Mouse (Mus musculus) megakaryocyte, embryonic 14.5 days (primary cell): Measurements from ENCODE around the gene Chst13.

Source experiments
- FLI1 ChIP-seq: IDR thresholded peaks from 2 replicates; pipeline ENCODE4 v1.6.1; 2012; ENCODE audit warnings: low read length, inconsistent platforms, mixed read lengths
- GATA1 ChIP-seq: IDR thresholded peaks from 3 replicates; pipeline ENCODE4 v1.6.1; 2012; ENCODE audit warnings: mixed read lengths, low read length, inconsistent platforms, borderline replicate concordance

DNA sequence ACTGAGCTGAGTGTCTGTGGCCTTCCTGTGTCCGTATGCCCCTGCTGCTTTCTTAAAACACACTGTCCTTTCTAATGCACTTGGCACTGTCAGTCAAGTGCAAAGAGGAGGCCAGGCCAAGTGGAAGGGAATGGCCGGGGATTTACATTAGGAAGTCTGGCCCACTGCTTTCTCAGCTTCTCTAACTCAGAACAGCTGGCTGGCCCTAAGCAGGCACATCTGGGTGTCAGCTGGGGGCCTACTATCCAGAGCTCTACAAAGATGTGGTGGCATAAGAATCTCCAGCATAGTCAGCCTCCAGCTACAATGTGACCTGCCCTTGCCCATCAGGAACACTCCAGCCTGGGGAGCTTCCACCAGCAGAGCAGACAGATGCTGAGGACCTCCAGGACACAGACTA lies 25.0 kb upstream of the Chst13 start:
- no peak for TF ChIP-seq GATA1
- no peak for TF ChIP-seq FLI1
